Mouse (Mus musculus) liver, postnatal 0 days (tissue): Measurements from ENCODE around the gene Pus7l. TPM values are rescaled to one million over a fixed set of nuclear protein-coding genes. Genes with fewer than 3 reads are reported as not detected.
"Not testable (repeated sequence)": the region's sequence is repeated elsewhere in the genome, so short reads cannot be mapped to it uniquely, and the experiment has no call there.

Experiments used
- ATAC-seq: fragments of 200-750 bp; cut with Nextera tagmentation; 2 replicates; pipeline ENCODE4 v1.8.0; 2017; ENCODE audit warnings: mild to moderate bottlenecking, moderate library complexity
- DNase-seq: peaks from one replicate; pipeline ENCODE4 v3.0.0-alpha.2; 2016
- H3K27ac ChIP-seq: fragments of 300-500 bp; sonication (generic); 2 replicates; pipeline ENCODE4 v1.5.1; 2014; ENCODE audit warnings: antibody characterized with exemption, moderate library complexity, mild to moderate bottlenecking, low read depth
- H3K27me3 ChIP-seq: fragments of 300-500 bp; sonication (generic); 2 replicates; pipeline ENCODE4 v1.6.1; 2014; ENCODE audit warnings: low read length, control low read depth, mixed read lengths; ENCODE audit not compliant: insufficient read depth
- H3K36me3 ChIP-seq: fragments of 300-500 bp; sonication (generic); replicated peaks from 2 replicates; pipeline ENCODE4 v1.6.1; 2014; ENCODE audit warnings: mild to moderate bottlenecking, control low read depth, low read length, moderate library complexity, mixed read lengths; ENCODE audit not compliant: insufficient read depth
- H3K4me1 ChIP-seq: fragments of 300-500 bp; sonication (generic); 2 replicates; pipeline ENCODE4 v1.6.1; 2014; ENCODE audit warnings: antibody characterized with exemption, mild to moderate bottlenecking, control low read depth; ENCODE audit not compliant: insufficient read depth
- H3K4me2 ChIP-seq: fragments of 300-500 bp; sonication (generic); 2 replicates; pipeline ENCODE4 v1.6.1; 2014; ENCODE audit warnings: low read depth, mild to moderate bottlenecking, low read length, moderate library complexity, mixed read lengths
- H3K4me3 ChIP-seq: fragments of 300-500 bp; sonication (generic); 2 replicates; pipeline ENCODE4 v1.5.1; 2014; ENCODE audit warnings: low read depth, low read length
- H3K9ac ChIP-seq: fragments of 300-500 bp; sonication (generic); replicated peaks from 2 replicates; pipeline ENCODE4 v1.6.1; 2014; ENCODE audit warnings: mild to moderate bottlenecking, moderate library complexity
- H3K9me3 ChIP-seq: fragments of 300-500 bp; sonication (generic); 2 replicates; pipeline ENCODE4 v1.6.1; 2016; ENCODE audit warnings: mild to moderate bottlenecking, control low read depth, low read length, mixed read lengths
- CTCF ChIP-seq: sonication (generic); IDR thresholded peaks from 2 replicates; pipeline ENCODE4 v1.5.1; 2016; ENCODE audit warnings: antibody characterized with exemption, low read depth
- EP300 ChIP-seq: IDR thresholded peaks from 2 replicates; pipeline ENCODE4 v1.6.1; 2016; ENCODE audit warnings: antibody characterized with exemption, low read depth, mild to moderate bottlenecking
- WGBS: fragments of 180-500 bp; shearing (Covaris S2); extraction: QIAGEN DNeasy Blood & Tissue Kit; methylation state at CpG from one replicate; pipeline ENCODE4 v1.1.7; 2014; ENCODE audit not compliant: insufficient replicate concordance; 5-methylcytosine and 5-hydroxymethylcytosine counted together
- polyA plus RNA-seq: library from polyadenylated mRNA; unstranded; fragments of >200 nt; fragmentation: Nextera tagmentation; extraction: Ambion mirVana; gene quantifications from 2 replicates; pipeline ENCODE4 v1.2.1, GENCODE M21; 2015

Gene Pus7l
- polyA plus RNA-seq, 1 experiment from 2014 or later = 2.0 TPM

DNA sequence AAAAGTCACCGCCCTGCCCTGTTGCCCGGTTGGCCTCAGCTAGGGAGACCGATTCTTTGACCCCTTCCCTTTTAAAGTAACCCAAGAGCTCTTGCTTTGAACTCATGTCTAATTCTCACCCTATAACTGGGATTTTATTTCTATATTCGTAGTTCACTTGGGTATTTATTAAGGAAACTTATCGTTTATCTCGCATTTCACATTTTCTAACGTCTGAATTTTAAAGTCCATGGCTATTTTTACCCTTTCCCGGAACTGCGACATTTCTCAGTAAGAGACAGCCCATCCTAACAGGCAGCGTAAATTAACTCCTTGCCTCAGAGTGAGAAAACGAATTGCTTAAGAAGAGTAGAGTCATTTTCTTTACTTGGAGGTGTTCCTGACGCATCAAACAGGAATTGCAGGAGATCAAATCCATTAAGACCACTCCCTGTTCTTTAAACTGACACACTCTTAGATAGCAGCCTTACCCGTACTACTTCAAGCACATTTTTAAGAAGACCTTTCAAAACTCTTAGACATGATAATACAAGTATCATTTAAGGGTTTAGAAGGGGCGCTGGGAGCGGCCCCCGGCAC is 25.3 kb downstream of the Pus7l start:
- H3K4me2 ChIP-seq = no peak overlapping the region
- H3K27ac ChIP-seq = no peak overlapping the region
- H3K27me3 ChIP-seq = no peaks in the 10 kb centered on the region
- ATAC-seq (no peak), DNase-seq (no peak)
- H3K4me1 ChIP-seq = no peaks in the 10 kb centered on the region
- no peak overlapping the region for H3K4me3 ChIP-seq
- H3K9me3 ChIP-seq = no peaks in the 10 kb centered on the region
- H3K9ac ChIP-seq = no peak overlapping the region
- no peak for TF ChIP-seq EP300
- TF ChIP-seq CTCF = no peak
- no peaks in the 10 kb centered on the region for H3K36me3 ChIP-seq
- WGBS = 60% methylated on average over 16 of the region's 16 CpGs

DNA sequence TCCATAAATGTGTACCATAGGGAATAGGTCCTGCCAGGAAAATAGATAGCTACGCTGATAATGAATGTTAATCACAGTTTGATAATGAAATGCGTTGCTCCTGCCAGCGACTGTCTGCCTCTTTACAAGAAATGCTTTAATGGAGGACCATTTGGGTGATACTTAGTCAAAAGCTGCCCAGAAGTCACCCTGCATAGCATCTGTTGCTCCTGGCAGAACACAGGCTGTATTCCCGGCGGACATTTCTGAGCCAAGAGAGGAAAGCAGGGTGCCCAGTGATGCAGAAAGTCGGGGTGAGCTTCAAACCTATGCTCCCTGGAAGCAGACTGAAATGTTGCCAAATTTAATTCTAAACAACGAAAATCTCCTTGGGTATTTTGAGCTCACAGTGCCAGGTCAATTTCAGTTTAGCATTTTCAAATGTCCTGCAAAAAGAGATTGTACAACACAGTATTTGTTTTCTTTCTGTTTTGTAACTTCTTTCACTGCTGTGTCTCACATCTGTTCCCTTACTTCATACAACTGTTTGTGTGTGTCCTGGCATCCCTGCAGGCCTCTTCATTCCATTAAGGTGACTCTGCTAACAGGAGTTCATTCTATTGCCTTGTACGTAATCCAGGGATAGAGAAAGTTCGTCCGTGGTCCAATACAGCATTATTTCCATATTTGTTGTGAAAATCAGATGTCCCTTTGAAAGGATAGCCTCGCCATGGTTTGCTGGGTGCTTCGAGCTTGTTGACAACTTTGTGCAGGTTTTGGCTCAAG is 39.7 kb downstream of the Pus7l start:
- Histone ChIP-seq H3K4me2 (no peak overlapping the region), H3K27me3 (no peaks in the 10 kb centered on the region), H3K4me1 (no peaks in the 10 kb centered on the region), H3K9ac (no peak overlapping the region), H3K4me3 (no peak overlapping the region), H3K9me3 (no peaks in the 10 kb centered on the region), H3K36me3 (no peaks in the 10 kb centered on the region), H3K27ac (no peak overlapping the region)
- ATAC-seq (no peak), DNase-seq (no peak)
- 73% methylated on average over 12 of the region's 12 CpGs for WGBS
- TF ChIP-seq CTCF (no peak), EP300 (no peak)

DNA sequence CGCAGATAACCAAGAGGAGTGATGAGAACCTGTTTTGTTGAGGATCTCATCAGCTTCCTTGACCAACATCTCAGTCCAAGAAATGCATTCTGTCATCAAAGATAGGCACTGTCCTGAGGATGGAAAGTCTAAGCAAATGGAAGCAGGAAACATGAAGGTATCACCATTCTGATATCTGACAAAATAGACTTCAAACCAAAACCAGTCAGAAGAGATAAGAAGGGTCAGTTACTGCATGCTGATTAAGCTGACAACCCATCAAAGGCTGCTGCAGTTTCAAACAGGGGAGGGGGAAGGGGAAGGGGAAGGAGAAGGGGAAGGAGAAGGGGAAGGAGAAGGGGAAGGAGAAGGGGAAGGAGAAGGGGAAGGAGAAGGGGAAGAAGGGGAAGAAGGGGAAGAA is 44.1 kb downstream of the Pus7l start:
- ATAC-seq (no peak), DNase-seq (no peak)
- H3K4me2 ChIP-seq = no peak overlapping the region
- no peaks in the 10 kb centered on the region for H3K9me3 ChIP-seq
- H3K4me3 ChIP-seq = no peak overlapping the region
- H3K4me1 ChIP-seq = no peaks in the 10 kb centered on the region
- 59% methylated on average over 1 of the region's 1 CpGs for WGBS
- no peak overlapping the region for H3K9ac ChIP-seq
- H3K27me3 ChIP-seq = no peaks in the 10 kb centered on the region
- H3K27ac ChIP-seq = no peak overlapping the region
- no peaks in the 10 kb centered on the region for H3K36me3 ChIP-seq
- TF ChIP-seq EP300 = no peak
- TF ChIP-seq CTCF = no peak

GRCm38 (mm10) chr15:94495936-94496335 is 47.4 kb downstream of the Pus7l start:
- H3K4me1 ChIP-seq = no peaks in the 10 kb centered on the region
- H3K4me2 ChIP-seq = no peak overlapping the region
- no peak overlapping the region for H3K4me3 ChIP-seq
- DNase-seq (no peak), ATAC-seq (no peak)
- TF ChIP-seq CTCF (no peak; the same call in 1 of the 2 replicates), EP300 (no peak)
- no peak overlapping the region for H3K9ac ChIP-seq
- H3K27me3 ChIP-seq = no peaks in the 10 kb centered on the region
- no peak overlapping the region for H3K27ac ChIP-seq
- H3K9me3 ChIP-seq = no peaks in the 10 kb centered on the region
- 77% methylated on average over 10 of the region's 10 CpGs for WGBS
- H3K36me3 ChIP-seq = no peaks in the 10 kb centered on the region

- Histone ChIP-seq H3K9me3 (no peaks in the 10 kb centered on the region), H3K4me3 (no peak overlapping the region), H3K4me1 (no peaks in the 10 kb centered on the region), H3K36me3 (no peaks in the 10 kb centered on the region), H3K9ac (no peak overlapping the region), H3K4me2 (no peak overlapping the region), H3K27me3 (no peaks in the 10 kb centered on the region), H3K27ac (no peak overlapping the region)
- TF ChIP-seq EP300 = no peak
- peak; percentile 40 for TF ChIP-seq CTCF
- no peak for ATAC-seq
- DNase-seq = no peak
- WGBS = 88% methylated on average over 1 of the region's 1 CpGs
These were observed 48.9 kb downstream of the Pus7l start for GRCm38 (mm10) chr15:94494445-94494844.

- WGBS = 45% methylated on average over 2 of the region's 2 CpGs
- Histone ChIP-seq H3K4me1 (no peaks in the 10 kb centered on the region), H3K27ac (no peak overlapping the region), H3K27me3 (no peaks in the 10 kb centered on the region), H3K9ac (no peak overlapping the region), H3K9me3 (no peaks in the 10 kb centered on the region), H3K4me3 (no peak overlapping the region), H3K4me2 (no peak overlapping the region), H3K36me3 (no peaks in the 10 kb centered on the region)
- ATAC-seq (no peak), DNase-seq (no peak)
- no peak for TF ChIP-seq EP300
- no peak for TF ChIP-seq CTCF
These were observed 53.9 kb downstream of the Pus7l start for GRCm38 (mm10) chr15:94489433-94489832.

DNA sequence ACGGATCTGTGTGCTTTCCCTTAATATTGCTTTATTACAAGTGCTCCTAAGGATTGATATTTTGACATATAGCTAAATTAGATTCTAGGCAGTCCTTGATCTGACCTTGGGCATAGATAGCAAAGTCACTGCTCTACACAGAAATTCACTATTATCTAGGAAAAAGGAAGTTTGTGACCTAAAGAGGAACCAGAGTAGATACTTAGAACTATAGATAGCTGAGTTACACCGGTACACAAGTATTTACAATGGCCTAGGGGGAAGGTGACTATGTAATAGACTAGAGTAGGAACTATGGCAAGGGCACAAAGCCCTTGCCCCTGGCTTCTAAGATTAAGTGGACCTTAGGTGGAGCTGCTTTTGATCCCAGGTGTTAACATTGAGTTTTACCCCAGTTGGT is 55.3 kb downstream of the Pus7l start:
- not testable (repeated sequence) for DNase-seq, H3K4me1 ChIP-seq
- 47% methylated on average over 2 of the region's 2 CpGs for WGBS

More for the DNA sequence above, 55.3 kb downstream of the Pus7l start:
- H3K27ac ChIP-seq, ATAC-seq, H3K4me2 ChIP-seq, H3K9ac ChIP-seq, H3K9me3 ChIP-seq, H3K36me3 ChIP-seq, H3K27me3 ChIP-seq, H3K4me3 ChIP-seq: not testable (repeated sequence)
